In the genomic region with DNA sequence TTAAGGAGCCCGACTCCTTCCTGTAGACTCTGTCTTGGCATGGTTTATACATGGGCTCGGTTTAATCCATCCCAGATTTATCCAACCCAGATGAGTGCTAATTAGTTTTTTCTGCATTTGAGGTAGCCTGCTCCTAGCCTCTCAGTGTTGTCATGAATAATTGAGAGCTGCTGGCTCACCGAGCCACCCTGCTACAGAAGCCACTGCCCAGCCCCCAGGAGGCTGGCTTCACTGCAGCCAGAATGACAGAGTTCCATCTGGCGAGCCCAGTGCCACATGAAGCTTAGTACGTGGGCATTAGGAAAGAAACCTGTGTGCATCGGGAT, we compare ENCODE assay signal across 12 mouse cellular contexts. TPM values are rescaled to one million over a fixed set of nuclear protein-coding genes. Genes with fewer than 3 reads are reported as not detected.
DNase-seq lines count a peak whose midpoint lies in the region; ATAC-seq and TF ChIP-seq lines count a peak whose summit lies in the region.
"Had no signal": no experiment of that assay in that cellular context is flagged by ENCODE, and none has a peak within 500 bp of the region (broad histone marks: within the 10 kb centered on the region; RNA-seq: fewer than 3 reads in every experiment).

No protein-coding gene starts in this region.

- no peak for TF ChIP-seq EP300 in liver, postnatal 0 days (IDR thresholded peaks at IDR 0.05; ENCODE audit: low read depth)

- H3K4me3 ChIP-seq in kidney, embryonic 15.5 days (replicated peaks): no peak overlapping the region
- no peak overlapping the region for H3K4me3 ChIP-seq in embryonic facial prominence, embryonic 13.5 days
- H3K4me3 ChIP-seq in hindbrain, embryonic 15.5 days: no peak overlapping the region
- H3K4me3 ChIP-seq in midbrain, postnatal 0 days (ENCODE audit: low read depth, low read length): no peak overlapping the region
- no peak overlapping the region for H3K4me3 ChIP-seq in liver, postnatal 0 days (ENCODE audit: low read depth, low read length)
- H3K4me3 ChIP-seq: heart, embryonic 15.5 days; neural tube, embryonic 12.5 days had no signal

- H3K27me3 ChIP-seq in kidney, embryonic 15.5 days: no peaks in the 10 kb centered on the region
- no peaks in the 10 kb centered on the region for H3K27me3 ChIP-seq in embryonic facial prominence, embryonic 13.5 days
- no peaks in the 10 kb centered on the region for H3K27me3 ChIP-seq in hindbrain, embryonic 15.5 days
- no peaks in the 10 kb centered on the region for H3K27me3 ChIP-seq in midbrain, postnatal 0 days (ENCODE audit: insufficient read depth, low read length)
- H3K27me3 ChIP-seq in liver, postnatal 0 days (ENCODE audit: insufficient read depth, low read length): no peaks in the 10 kb centered on the region
- H3K27me3 ChIP-seq: neural tube, embryonic 12.5 days had no signal

- no peaks in the 10 kb centered on the region for H3K36me3 ChIP-seq in kidney, embryonic 15.5 days
- no peaks in the 10 kb centered on the region for H3K36me3 ChIP-seq in embryonic facial prominence, embryonic 13.5 days
- H3K36me3 ChIP-seq in hindbrain, embryonic 15.5 days: no peaks in the 10 kb centered on the region
- H3K36me3 ChIP-seq in midbrain, postnatal 0 days (ENCODE audit: insufficient read depth, low read length): no peaks in the 10 kb centered on the region
- no peaks in the 10 kb centered on the region for H3K36me3 ChIP-seq in liver, postnatal 0 days (replicated peaks; ENCODE audit: insufficient read depth, low read length)
- H3K36me3 ChIP-seq: heart, embryonic 15.5 days; neural tube, embryonic 12.5 days had no signal

- peak overlapping the region; percentile 5; the same call in 1 of the 2 replicates for H3K27ac ChIP-seq in kidney, embryonic 15.5 days
- peak overlapping the region; percentile 84 for H3K27ac ChIP-seq in embryonic facial prominence, embryonic 13.5 days
- 0 out of 2 replicates have a peak overlapping the region, but pooled peaks have one; percentile 9 for H3K27ac ChIP-seq in hindbrain, embryonic 15.5 days (replicated peaks)
- no peak overlapping the region for H3K27ac ChIP-seq in midbrain, postnatal 0 days (ENCODE audit: low read depth, low read length)
- H3K27ac ChIP-seq in liver, postnatal 0 days (ENCODE audit: low read depth): no peak overlapping the region
- H3K27ac ChIP-seq: heart, embryonic 15.5 days had no signal

- no peaks in the 10 kb centered on the region for H3K9me3 ChIP-seq in kidney, embryonic 15.5 days (replicated peaks)
- H3K9me3 ChIP-seq in embryonic facial prominence, embryonic 13.5 days: no peaks in the 10 kb centered on the region
- no peaks in the 10 kb centered on the region for H3K9me3 ChIP-seq in hindbrain, embryonic 15.5 days
- no peaks in the 10 kb centered on the region for H3K9me3 ChIP-seq in midbrain, postnatal 0 days (ENCODE audit: low read length)
- H3K9me3 ChIP-seq in liver, postnatal 0 days (ENCODE audit: low read length): no peaks in the 10 kb centered on the region
- H3K9me3 ChIP-seq: heart, embryonic 15.5 days; neural tube, embryonic 12.5 days had no signal

- 57% methylated on average over 6 of the region's 6 CpGs for WGBS in kidney, embryonic 15.5 days
- 17% methylated on average over 6 of the region's 6 CpGs for WGBS in embryonic facial prominence, embryonic 13.5 days
- WGBS in hindbrain, embryonic 15.5 days: 24% methylated on average over 6 of the region's 6 CpGs
- 20% methylated on average over 6 of the region's 6 CpGs for WGBS in midbrain, postnatal 0 days
- WGBS in liver, postnatal 0 days (ENCODE audit: insufficient replicate concordance): 63% methylated on average over 6 of the region's 6 CpGs

- no peak overlapping the region for H3K4me2 ChIP-seq in kidney, embryonic 15.5 days
- peak overlapping the region; percentile 19; the same call in 1 of the 2 replicates for H3K4me2 ChIP-seq in embryonic facial prominence, embryonic 13.5 days
- H3K4me2 ChIP-seq in hindbrain, embryonic 15.5 days: no peak overlapping the region
- no peak overlapping the region for H3K4me2 ChIP-seq in midbrain, postnatal 0 days (ENCODE audit: low read depth, low read length, poor library complexity, severe bottlenecking)
- H3K4me2 ChIP-seq in liver, postnatal 0 days (ENCODE audit: low read depth, low read length): no peak overlapping the region
- H3K4me2 ChIP-seq: heart, embryonic 15.5 days; neural tube, embryonic 12.5 days had no signal

- TF ChIP-seq CTCF in midbrain, postnatal 0 days (IDR thresholded peaks at IDR 0.05): no peak
- TF ChIP-seq CTCF in liver, postnatal 0 days (IDR thresholded peaks at IDR 0.05; ENCODE audit: low read depth): no peak

- H3K4me1 ChIP-seq in kidney, embryonic 15.5 days: peaks cover 8% of the 10 kb centered on the region
- peaks cover 43% of the 10 kb centered on the region for H3K4me1 ChIP-seq in embryonic facial prominence, embryonic 13.5 days
- H3K4me1 ChIP-seq in hindbrain, embryonic 15.5 days (replicated peaks): peaks cover 10% of the 10 kb centered on the region; the same call in 1 of the 2 replicates
- H3K4me1 ChIP-seq in midbrain, postnatal 0 days (ENCODE audit: insufficient read depth, low read length): no peaks in the 10 kb centered on the region
- no peaks in the 10 kb centered on the region for H3K4me1 ChIP-seq in liver, postnatal 0 days (ENCODE audit: insufficient read depth)

- 0 out of 2 replicates have a peak, but pooled peaks have one; percentile 29 for ATAC-seq in kidney, embryonic 15.5 days (replicated peaks; ENCODE audit: low FRiP score)
- peak; percentile 34; the same call in 1 of the 2 replicates for ATAC-seq in embryonic facial prominence, embryonic 13.5 days (ENCODE audit: insufficient number of reproducible peaks, insufficient read depth, low FRiP score, low TSS enrichment, low read depth)
- ATAC-seq in hindbrain, embryonic 15.5 days (ENCODE audit: low FRiP score, low read depth): peak; percentile 73
- ATAC-seq in midbrain, postnatal 0 days (ENCODE audit: low FRiP score): no peak
- ATAC-seq in liver, postnatal 0 days: no peak

- H3K9ac ChIP-seq in kidney, embryonic 15.5 days: no peak overlapping the region
- H3K9ac ChIP-seq in embryonic facial prominence, embryonic 13.5 days: no peak overlapping the region
- no peak overlapping the region for H3K9ac ChIP-seq in hindbrain, embryonic 15.5 days
- no peak overlapping the region for H3K9ac ChIP-seq in midbrain, postnatal 0 days (replicated peaks; ENCODE audit: low read length, poor library complexity, severe bottlenecking)
- no peak overlapping the region for H3K9ac ChIP-seq in liver, postnatal 0 days (replicated peaks)
- H3K9ac ChIP-seq: heart, embryonic 15.5 days; neural tube, embryonic 12.5 days had no signal

- DNase-seq in kidney, adult 11 months: no peak
- DNase-seq in midbrain, postnatal 0 days (ENCODE audit: low spot score): peak; percentile 62
- no peak for DNase-seq in left cerebral cortex, adult 11 months (ENCODE audit: low spot score)
- DNase-seq in left cerebral cortex, adult 8-10 months (ENCODE audit: low spot score in 2 of 2): no peak
- DNase-seq in liver, postnatal 0 days: no peak
- DNase-seq: kidney, postnatal 36 days; spleen, adult 18-20 months had no signal

RNA-seq across cellular contexts. Expression of a gene that starts 30.0 kb away (rescaled TPM):
- 8.7 and 8.8 TPM in 2 replicates for polyA plus RNA-seq in kidney, embryonic 15.5 days (2015; fragmentation: Nextera tagmentation; extraction: Ambion mirVana)
- 4.9 and 5.0 TPM in 2 replicates for polyA plus RNA-seq in embryonic facial prominence, embryonic 13.5 days (2015; fragmentation: Nextera tagmentation; extraction: Ambion mirVana)
- polyA plus RNA-seq in hindbrain, embryonic 15.5 days (2015; fragmentation: Nextera tagmentation; extraction: Ambion mirVana): 14.6 and 16.6 TPM in 2 replicates
- 19.1 and 26.4 TPM in 2 replicates for total RNA-seq in midbrain, postnatal 0 days (2014; rRNA removed)
- 19.9 and 20.4 TPM in 2 replicates for polyA plus RNA-seq in midbrain, postnatal 0 days (2015; fragmentation: Nextera tagmentation; extraction: Ambion mirVana)
- total RNA-seq in left cerebral cortex, adult 8-10 months (2022): 10 to 100 TPM in 1 of 4 experiments, 1 to 10 TPM in 3; 8.2 to 10.0 (median 9.2) TPM
- polyA plus RNA-seq in liver, postnatal 0 days (2015; fragmentation: Nextera tagmentation; extraction: Ambion mirVana): 0.24 TPM in 1 of 2 replicates, not detected in the other

Comparison
In these comparisons a context has a peak if more than half of its experiments do, and no peak if none do; other contexts are left out.
1. ATAC-seq: peak in kidney, embryonic 15.5 days (single experiment), embryonic facial prominence, embryonic 13.5 days (single experiment) and hindbrain, embryonic 15.5 days (single experiment); none in midbrain, postnatal 0 days (single experiment) and liver, postnatal 0 days (single experiment).
2. H3K27ac ChIP-seq: peak in kidney, embryonic 15.5 days (single experiment), embryonic facial prominence, embryonic 13.5 days (single experiment) and hindbrain, embryonic 15.5 days (single experiment); none in midbrain, postnatal 0 days (single experiment) and liver, postnatal 0 days (single experiment).